Mouse (Mus musculus): ENCODE measurements at regions not wholly inside any gene's neighbourhood (a gene's known extent, or its start where the extent isn't known, plus 50 kb on each side); places are given as distances from the start of the nearest gene placed in this dataset.
A peak's percentile ranks its signal among the peaks of the same experiment; 100 is the strongest.

GRCm38 (mm10) chr11:39733434-39734076, 961.4 kb downstream of the Mat2b start:
- no peak overlapping the region for H3K4me3 ChIP-seq (ENCODE audit: low read depth, low read length)
- no peaks in the 10 kb centered on the region for H3K4me1 ChIP-seq (replicated peaks; ENCODE audit: control insufficient read depth, insufficient read depth, low read length)
- H3K9me3 ChIP-seq (ENCODE audit: control insufficient read depth, low read length): no peaks in the 10 kb centered on the region
- no peak overlapping the region for H3K9ac ChIP-seq (ENCODE audit: low read depth, low read length)
- no peak overlapping the region for H3K27ac ChIP-seq (ENCODE audit: low read depth, low read length)
- ATAC-seq (ENCODE audit: low FRiP score) (no peak), DNase-seq (ENCODE audit: low spot score) (no peak)
- no peaks in the 10 kb centered on the region for H3K27me3 ChIP-seq (ENCODE audit: control insufficient read depth, insufficient read depth, low read length)
- H3K36me3 ChIP-seq (ENCODE audit: control insufficient read depth, insufficient read depth, low read length): no peaks in the 10 kb centered on the region
- 91% methylated on average over 15 of the region's 15 CpGs for WGBS
- no peak overlapping the region for H3K4me2 ChIP-seq (replicated peaks; ENCODE audit: low read depth, low read length)

- H3K9me3 ChIP-seq (ENCODE audit: control insufficient read depth, low read length): no peaks in the 10 kb centered on the region
- no peak for DNase-seq (ENCODE audit: low spot score)
- no peak overlapping the region for H3K27ac ChIP-seq (ENCODE audit: low read depth, low read length)
These were observed 971.4 kb downstream of the Mat2b start for GRCm38 (mm10) chr11:39723621-39724020.

GRCm38 (mm10) chr11:39678521-39678920, 1016.5 kb downstream of the Mat2b start:
- H3K27ac ChIP-seq (ENCODE audit: low read depth, low read length): no peak overlapping the region
- no peaks in the 10 kb centered on the region for H3K4me1 ChIP-seq (replicated peaks; ENCODE audit: control insufficient read depth, insufficient read depth, low read length)
- H3K9ac ChIP-seq (ENCODE audit: low read depth, low read length): no peak overlapping the region
- no peak overlapping the region for H3K4me3 ChIP-seq (ENCODE audit: low read depth, low read length)
- DNase-seq (ENCODE audit: low spot score) (no peak), ATAC-seq (ENCODE audit: low FRiP score) (no peak)
- H3K27me3 ChIP-seq (ENCODE audit: control insufficient read depth, insufficient read depth, low read length): no peaks in the 10 kb centered on the region
- H3K36me3 ChIP-seq (ENCODE audit: control insufficient read depth, insufficient read depth, low read length): no peaks in the 10 kb centered on the region
- H3K4me2 ChIP-seq (replicated peaks; ENCODE audit: low read depth, low read length): no peak overlapping the region
- 79% methylated on average over 2 of the region's 2 CpGs for WGBS
- no peaks in the 10 kb centered on the region for H3K9me3 ChIP-seq (ENCODE audit: control insufficient read depth, low read length)

More at GRCm38 (mm10) chr11:39723621-39724020, 971.4 kb downstream of the Mat2b start:
- no peaks in the 10 kb centered on the region for H3K4me1 ChIP-seq (replicated peaks; ENCODE audit: control insufficient read depth, insufficient read depth, low read length)
- no peak overlapping the region for H3K9ac ChIP-seq (ENCODE audit: low read depth, low read length)
- ATAC-seq (ENCODE audit: low FRiP score): no peak
- no peaks in the 10 kb centered on the region for H3K27me3 ChIP-seq (ENCODE audit: control insufficient read depth, insufficient read depth, low read length)
- H3K4me3 ChIP-seq (ENCODE audit: low read depth, low read length): no peak overlapping the region
- H3K36me3 ChIP-seq (ENCODE audit: control insufficient read depth, insufficient read depth, low read length): no peaks in the 10 kb centered on the region
- H3K4me2 ChIP-seq (replicated peaks; ENCODE audit: low read depth, low read length): no peak overlapping the region

GRCm38 (mm10) chr11:39653595-39653994, 1041.4 kb downstream of the Mat2b start:
- Histone ChIP-seq H3K9me3 (ENCODE audit: control insufficient read depth, low read length) (no peaks in the 10 kb centered on the region), H3K36me3 (ENCODE audit: control insufficient read depth, insufficient read depth, low read length) (no peaks in the 10 kb centered on the region), H3K9ac (ENCODE audit: low read depth, low read length) (no peak overlapping the region), H3K4me2 (replicated peaks; ENCODE audit: low read depth, low read length) (no peak overlapping the region), H3K4me3 (ENCODE audit: low read depth, low read length) (no peak overlapping the region), H3K4me1 (replicated peaks; ENCODE audit: control insufficient read depth, insufficient read depth, low read length) (no peaks in the 10 kb centered on the region), H3K27ac (ENCODE audit: low read depth, low read length) (no peak overlapping the region), H3K27me3 (ENCODE audit: control insufficient read depth, insufficient read depth, low read length) (no peaks in the 10 kb centered on the region)
- DNase-seq (ENCODE audit: low spot score) (no peak), ATAC-seq (ENCODE audit: low FRiP score) (no peak)
- WGBS: 91% methylated on average over 5 of the region's 5 CpGs

- Histone ChIP-seq H3K4me1 (replicated peaks; ENCODE audit: control insufficient read depth, insufficient read depth, low read length) (no peaks in the 10 kb centered on the region), H3K27me3 (ENCODE audit: control insufficient read depth, insufficient read depth, low read length) (no peaks in the 10 kb centered on the region), H3K4me3 (ENCODE audit: low read depth, low read length) (no peak overlapping the region), H3K36me3 (ENCODE audit: control insufficient read depth, insufficient read depth, low read length) (no peaks in the 10 kb centered on the region), H3K27ac (ENCODE audit: low read depth, low read length) (no peak overlapping the region), H3K9ac (ENCODE audit: low read depth, low read length) (no peak overlapping the region), H3K4me2 (replicated peaks; ENCODE audit: low read depth, low read length) (no peak overlapping the region), H3K9me3 (ENCODE audit: control insufficient read depth, low read length) (no peaks in the 10 kb centered on the region)
- DNase-seq (ENCODE audit: low spot score): no peak
- no peak for ATAC-seq (ENCODE audit: low FRiP score)
- 93% methylated on average over 1 of the region's 1 CpGs for WGBS
These were observed 1075.6 kb downstream of the Mat2b start for GRCm38 (mm10) chr11:39619356-39619755.

GRCm38 (mm10) chr11:39615843-39616242, 1079.2 kb downstream of the Mat2b start:
- DNase-seq (ENCODE audit: low spot score): no peak
- Histone ChIP-seq H3K27ac (ENCODE audit: low read depth, low read length) (no peak overlapping the region), H3K4me2 (replicated peaks; ENCODE audit: low read depth, low read length) (no peak overlapping the region), H3K4me1 (replicated peaks; ENCODE audit: control insufficient read depth, insufficient read depth, low read length) (no peaks in the 10 kb centered on the region), H3K27me3 (ENCODE audit: control insufficient read depth, insufficient read depth, low read length) (no peaks in the 10 kb centered on the region), H3K9ac (ENCODE audit: low read depth, low read length) (no peak overlapping the region), H3K9me3 (ENCODE audit: control insufficient read depth, low read length) (no peaks in the 10 kb centered on the region), H3K36me3 (ENCODE audit: control insufficient read depth, insufficient read depth, low read length) (no peaks in the 10 kb centered on the region), H3K4me3 (ENCODE audit: low read depth, low read length) (no peak overlapping the region)
- no peak for ATAC-seq (ENCODE audit: low FRiP score)
- 77% methylated on average over 3 of the region's 3 CpGs for WGBS

GRCm38 (mm10) chr11:39596479-39596878, 1098.5 kb downstream of the Mat2b start:
- no peaks in the 10 kb centered on the region for H3K9me3 ChIP-seq (ENCODE audit: control insufficient read depth, low read length)
- DNase-seq (ENCODE audit: low spot score): no peak
- WGBS: 20% methylated on average over 4 of the region's 4 CpGs

GRCm38 (mm10) chr11:39588641-39589385, 1106.2 kb downstream of the Mat2b start:
- no peaks in the 10 kb centered on the region for H3K27me3 ChIP-seq (ENCODE audit: control insufficient read depth, insufficient read depth, low read length)
- H3K4me3 ChIP-seq (ENCODE audit: low read depth, low read length): no peak overlapping the region
- no peaks in the 10 kb centered on the region for H3K9me3 ChIP-seq (ENCODE audit: control insufficient read depth, low read length)
- H3K27ac ChIP-seq (ENCODE audit: low read depth, low read length): no peak overlapping the region
- DNase-seq (ENCODE audit: low spot score) (peak; percentile 84), ATAC-seq (ENCODE audit: low FRiP score) (peak; percentile 75)
- H3K9ac ChIP-seq (ENCODE audit: low read depth, low read length): no peak overlapping the region
- no peaks in the 10 kb centered on the region for H3K36me3 ChIP-seq (ENCODE audit: control insufficient read depth, insufficient read depth, low read length)
- H3K4me1 ChIP-seq (replicated peaks; ENCODE audit: control insufficient read depth, insufficient read depth, low read length): no peaks in the 10 kb centered on the region
- H3K4me2 ChIP-seq (replicated peaks; ENCODE audit: low read depth, low read length): no peak overlapping the region
- 19% methylated on average over 15 of the region's 15 CpGs for WGBS

More at GRCm38 (mm10) chr11:39596479-39596878, 1098.5 kb downstream of the Mat2b start:
- H3K27me3 ChIP-seq (ENCODE audit: control insufficient read depth, insufficient read depth, low read length): no peaks in the 10 kb centered on the region
- no peaks in the 10 kb centered on the region for H3K36me3 ChIP-seq (ENCODE audit: control insufficient read depth, insufficient read depth, low read length)
- H3K4me3 ChIP-seq (ENCODE audit: low read depth, low read length): no peak overlapping the region
- H3K4me2 ChIP-seq (replicated peaks; ENCODE audit: low read depth, low read length): no peak overlapping the region
- no peak for ATAC-seq (ENCODE audit: low FRiP score)
- no peak overlapping the region for H3K9ac ChIP-seq (ENCODE audit: low read depth, low read length)
- H3K4me1 ChIP-seq (replicated peaks; ENCODE audit: control insufficient read depth, insufficient read depth, low read length): no peaks in the 10 kb centered on the region
- H3K27ac ChIP-seq (ENCODE audit: low read depth, low read length): no peak overlapping the region

- no peak overlapping the region for H3K4me2 ChIP-seq (replicated peaks; ENCODE audit: low read depth, low read length)
- H3K9me3 ChIP-seq (ENCODE audit: control insufficient read depth, low read length): no peaks in the 10 kb centered on the region
- no peak overlapping the region for H3K27ac ChIP-seq (ENCODE audit: low read depth, low read length)
- ATAC-seq (ENCODE audit: low FRiP score): peak; percentile 35; the same call in 1 of the 2 replicates
- H3K4me1 ChIP-seq (replicated peaks; ENCODE audit: control insufficient read depth, insufficient read depth, low read length): no peaks in the 10 kb centered on the region
- no peaks in the 10 kb centered on the region for H3K27me3 ChIP-seq (ENCODE audit: control insufficient read depth, insufficient read depth, low read length)
- no peak for DNase-seq (ENCODE audit: low spot score)
- no peak overlapping the region for H3K4me3 ChIP-seq (ENCODE audit: low read depth, low read length)
- WGBS: 41% methylated on average over 3 of the region's 3 CpGs
- no peaks in the 10 kb centered on the region for H3K36me3 ChIP-seq (ENCODE audit: control insufficient read depth, insufficient read depth, low read length)
- H3K9ac ChIP-seq (ENCODE audit: low read depth, low read length): no peak overlapping the region
These were observed 1136.7 kb downstream of the Mat2b start for GRCm38 (mm10) chr11:39558287-39558686.

Measured in hindbrain, embryonic 11.5 days (tissue).